Mouse (Mus musculus): ENCODE results near the gene Bbip1. TPM values are rescaled to one million over a fixed set of nuclear protein-coding genes. Genes with fewer than 3 reads are reported as not detected.
"Not testable (repeated sequence)": the region's sequence is repeated elsewhere in the genome, so short reads cannot be mapped to it uniquely, and the experiment has no call there.

The Bbip1 gene
- total RNA-seq, 2 experiments from 2014 or later, result 66.0 to 74.4 TPM

GRCm38 (mm10) chr19:53929218-53929617 is 15.2 kb downstream of the Bbip1 start:
- DNase-seq (ENCODE audit: low spot score in 2 of 2), result no peak

- no peak for DNase-seq (ENCODE audit: low spot score in 2 of 2)
Measured at GRCm38 (mm10) chr19:53926705-53927104, 17.7 kb downstream of the Bbip1 start.

- no peak for DNase-seq (ENCODE audit: low spot score in 2 of 2)
Measured at GRCm38 (mm10) chr19:53925338-53925751, 19.1 kb downstream of the Bbip1 start.

GRCm38 (mm10) chr19:53921996-53922395 is 22.4 kb downstream of the Bbip1 start:
- not testable (repeated sequence) for DNase-seq (ENCODE audit: low spot score in 2 of 2)

- DNase-seq (ENCODE audit: low spot score in 2 of 2), result no peak
Measured at GRCm38 (mm10) chr19:53919541-53919940, 24.9 kb downstream of the Bbip1 start.

- no peak for DNase-seq (ENCODE audit: low spot score in 2 of 2)
Measured at GRCm38 (mm10) chr19:53914950-53915349, 29.5 kb downstream of the Bbip1 start.

GRCm38 (mm10) chr19:53906703-53907070 is 37.7 kb downstream of the Bbip1 start:
- not testable (repeated sequence) for DNase-seq (ENCODE audit: low spot score in 2 of 2)

- no peak for DNase-seq (ENCODE audit: low spot score in 2 of 2)
Measured at GRCm38 (mm10) chr19:53906033-53906702, 38.3 kb downstream of the Bbip1 start.

- DNase-seq (ENCODE audit: low spot score in 2 of 2), result no peak
Measured at GRCm38 (mm10) chr19:53904833-53905480, 39.5 kb downstream of the Bbip1 start.

GRCm38 (mm10) chr19:53903507-53904321 is 40.7 kb downstream of the Bbip1 start:
- peak; percentile 53 to 61 for DNase-seq (ENCODE audit: low spot score in 2 of 2)

- peak; percentile 94 to 97 for DNase-seq (ENCODE audit: low spot score in 2 of 2)
Measured at GRCm38 (mm10) chr19:53902739-53903487, 41.5 kb downstream of the Bbip1 start.

GRCm38 (mm10) chr19:53901931-53902738 is 42.3 kb downstream of the Bbip1 start:
- no peak for DNase-seq (ENCODE audit: low spot score in 2 of 2)

GRCm38 (mm10) chr19:53899941-53900610 is 44.4 kb downstream of the Bbip1 start:
- DNase-seq (ENCODE audit: low spot score in 2 of 2), result no peak

- DNase-seq (ENCODE audit: low spot score in 2 of 2), result no peak
Measured at GRCm38 (mm10) chr19:53898970-53899900, 45.2 kb downstream of the Bbip1 start.

- no peak for DNase-seq (ENCODE audit: low spot score in 2 of 2)
Measured at GRCm38 (mm10) chr19:53898498-53898897, 45.9 kb downstream of the Bbip1 start.

- no peak for DNase-seq (ENCODE audit: low spot score in 2 of 2)
Measured at GRCm38 (mm10) chr19:53898046-53898445, 46.4 kb downstream of the Bbip1 start.

- no peak for DNase-seq (ENCODE audit: low spot score in 2 of 2)
Measured at GRCm38 (mm10) chr19:53894538-53895121, 49.8 kb downstream of the Bbip1 start.

GRCm38 (mm10) chr19:53893711-53894171 is 50.7 kb downstream of the Bbip1 start:
- DNase-seq (ENCODE audit: low spot score in 2 of 2), result no peak

Data from layer of hippocampus, postnatal 14 days (tissue).